Mouse (Mus musculus) retina, postnatal 7 days (tissue): Measurements from ENCODE around the gene Hc.

ENCODE experiments used
- DNase-seq: peaks from one replicate; pipeline ENCODE4 v3.0.0-alpha.2; 2012; ENCODE audit warnings: low read depth, low spot score

The Hc gene

GRCm38 (mm10) chr2:34953547-34954116, 107.6 kb downstream of the Hc start:
- no peak for DNase-seq

DNA sequence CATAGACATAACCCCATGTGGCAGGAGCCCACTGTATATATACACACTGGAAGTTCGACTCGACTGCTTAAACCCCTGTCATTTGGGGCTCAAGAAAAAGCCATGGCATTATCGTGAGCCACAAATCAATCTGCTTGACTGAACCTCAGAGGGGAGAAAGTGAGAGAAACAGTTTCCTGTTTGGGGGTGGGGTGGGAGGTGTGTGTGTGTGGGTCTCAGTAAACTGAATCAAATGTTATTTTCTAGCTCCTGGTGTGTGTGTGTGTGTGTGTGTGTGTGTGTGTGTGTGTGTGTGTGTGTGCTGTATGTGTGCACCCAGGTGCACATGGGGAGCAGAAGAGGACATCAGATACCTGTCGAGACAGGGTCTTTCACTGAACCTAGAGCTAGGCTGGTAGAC, 108.2 kb downstream of the Hc start:
- DNase-seq = no peak

DNA sequence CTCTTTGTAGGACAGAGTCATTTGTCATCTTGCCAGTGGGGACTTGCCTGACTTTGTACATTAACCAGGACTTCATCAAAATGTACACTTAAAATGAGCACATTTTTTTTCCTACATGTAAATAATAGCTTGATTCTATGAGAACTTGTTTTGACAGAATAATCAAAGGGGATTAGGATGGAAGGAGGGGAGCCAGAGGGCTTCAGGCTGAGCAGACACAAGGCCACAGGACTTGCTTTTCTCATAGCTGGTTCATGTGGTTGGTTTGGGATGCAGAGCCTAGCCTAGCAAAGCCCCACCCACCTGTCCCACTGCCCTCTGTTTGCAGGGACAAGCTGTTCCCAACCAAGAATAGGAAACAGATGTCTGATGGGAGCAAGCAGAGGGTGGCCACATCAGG, 109.8 kb downstream of the Hc start:
- no peak for DNase-seq

DNA sequence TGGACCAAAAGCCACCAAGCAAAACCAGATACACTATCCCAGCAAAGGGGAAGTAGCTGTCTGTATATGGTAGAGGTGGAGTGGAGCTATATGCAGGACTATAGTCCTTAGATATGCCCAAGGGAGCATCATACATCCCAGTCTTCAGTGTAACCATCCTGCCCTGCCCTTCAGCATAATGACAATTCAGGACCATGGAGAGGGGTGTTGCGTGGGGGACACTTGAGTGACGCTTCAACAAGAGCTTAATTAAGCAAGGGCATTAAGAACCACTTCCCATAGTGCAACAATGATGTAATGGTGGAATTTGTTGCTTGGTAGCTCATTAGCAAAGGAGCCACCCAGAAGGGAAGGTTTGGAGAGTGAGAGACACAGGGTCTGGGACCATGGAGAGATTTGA, 112.6 kb downstream of the Hc start:
- no peak for DNase-seq

- DNase-seq = no peak
These were observed 115.2 kb downstream of the Hc start for GRCm38 (mm10) chr2:34946046-34946445.

DNA sequence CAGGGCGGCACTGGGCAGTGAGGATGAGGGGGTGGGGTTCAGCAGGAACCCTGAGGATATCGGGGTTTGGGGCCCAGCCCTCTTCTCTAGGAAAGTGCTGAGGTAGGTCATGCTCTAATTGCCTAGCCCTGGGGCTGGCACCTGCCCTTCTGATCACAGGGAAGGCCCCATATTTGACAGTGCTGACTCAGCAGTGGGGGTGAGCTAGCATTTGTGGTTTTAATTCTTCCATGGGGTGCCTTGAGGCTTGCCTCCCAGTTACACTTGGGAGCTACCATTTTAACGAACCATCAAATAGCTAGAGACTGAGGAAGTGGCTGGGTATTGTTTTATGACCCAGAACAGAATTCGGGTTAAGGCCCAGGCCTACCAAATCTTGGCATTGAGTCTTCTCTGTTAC, 115.7 kb downstream of the Hc start:
- DNase-seq = no peak

DNA sequence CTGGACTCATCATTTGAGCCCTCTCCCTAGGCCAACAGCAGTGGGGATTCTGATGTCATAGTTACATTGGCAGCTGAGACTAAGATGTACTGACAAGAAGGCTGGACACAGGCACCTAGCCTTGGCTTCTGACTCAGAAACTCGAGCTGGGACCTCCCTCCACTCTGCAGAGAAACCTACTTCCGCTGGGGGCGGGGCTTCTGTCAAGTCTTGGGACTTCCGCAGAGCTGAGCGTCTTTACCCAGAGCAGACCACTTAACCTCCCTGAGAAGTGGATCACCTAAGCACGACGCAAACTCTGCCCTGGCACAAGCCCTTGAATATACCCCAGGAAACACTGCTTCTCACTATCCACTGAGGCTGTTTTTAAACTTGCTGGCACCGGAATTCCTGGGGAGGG, 116.5 kb downstream of the Hc start:
- no peak for DNase-seq

- no peak for DNase-seq
These were observed 117.6 kb downstream of the Hc start for GRCm38 (mm10) chr2:34943556-34944120.

GRCm38 (mm10) chr2:34941061-34941675, 120.1 kb downstream of the Hc start:
- DNase-seq = no peak

- no peak for DNase-seq
These were observed 121.0 kb downstream of the Hc start for GRCm38 (mm10) chr2:34940246-34940645.

DNA sequence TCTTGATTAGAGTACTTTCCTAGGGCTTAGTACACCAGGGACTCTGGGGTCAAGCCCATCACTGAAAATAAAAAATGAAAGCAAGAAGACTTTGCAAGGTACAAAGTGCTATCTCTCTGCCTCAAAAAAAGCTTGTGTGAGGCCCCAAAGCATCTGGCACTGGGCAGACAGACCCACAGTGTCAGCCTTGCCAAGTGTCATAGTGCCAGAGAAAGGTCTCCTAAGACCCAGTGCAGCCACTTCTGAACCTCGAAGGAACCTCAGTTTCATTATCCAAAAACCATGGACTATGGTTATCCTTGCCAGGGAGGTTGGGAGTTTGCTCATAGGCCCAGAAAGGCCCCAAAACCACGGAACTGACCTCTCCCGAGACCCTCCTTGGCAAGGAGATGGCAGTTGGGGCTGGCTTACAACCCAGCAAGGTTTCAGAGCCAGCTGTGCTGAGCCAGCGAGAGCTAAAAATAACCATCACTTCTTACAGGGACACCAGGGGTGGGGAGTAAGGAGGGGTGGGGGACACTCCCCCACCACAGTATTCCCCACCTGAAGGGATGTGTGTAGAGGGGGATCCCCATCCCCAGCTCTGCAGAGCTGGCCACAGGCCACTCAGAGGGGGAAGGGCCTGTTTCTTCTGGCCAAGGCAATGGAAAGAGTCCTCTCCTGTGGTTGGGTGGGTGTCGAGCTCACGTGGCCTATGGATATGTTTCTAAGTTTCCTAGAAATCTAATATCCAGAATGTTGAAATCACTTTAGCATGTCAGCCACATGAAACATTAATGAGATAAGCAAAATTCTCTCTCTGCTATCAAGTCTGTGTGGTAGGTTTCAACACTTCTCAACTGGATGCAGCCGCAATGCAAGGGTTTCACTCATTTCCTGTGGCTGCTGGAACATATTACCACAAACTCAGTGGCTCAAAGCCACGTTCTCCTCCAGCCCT, 122.7 kb downstream of the Hc start:
- no peak for DNase-seq

DNA sequence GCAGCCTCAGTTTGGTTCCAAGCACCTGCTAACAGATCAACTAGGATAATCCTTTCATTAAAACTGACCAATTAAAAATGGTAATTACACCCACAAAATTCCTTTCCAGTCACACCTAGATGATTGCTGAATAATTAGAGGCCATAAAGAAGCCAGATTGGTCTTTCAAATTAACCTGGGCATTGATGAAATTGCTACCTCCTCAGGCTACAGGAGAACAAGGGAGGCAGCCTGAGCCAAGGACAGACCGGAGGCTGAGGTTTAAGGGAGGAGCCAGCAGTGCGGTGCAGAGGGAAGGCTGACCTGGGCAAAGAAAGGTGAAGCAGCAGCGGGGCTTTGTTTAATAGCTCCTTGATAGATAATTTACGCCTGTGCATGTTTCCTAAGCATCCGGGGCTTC, 123.8 kb downstream of the Hc start:
- DNase-seq = no peak
